Mouse (Mus musculus) layer of hippocampus, postnatal 25 days (tissue): ENCODE measurements around the gene Defb26. TPM values are rescaled to one million over a fixed set of nuclear protein-coding genes. Genes with fewer than 3 reads are reported as not detected.

Source experiments
- DNase-seq, 2 experiments: peaks; one replicate each; pipeline ENCODE4 v3.0.0; 2022; ENCODE audit warnings: mixed read lengths in 2 of 2, low spot score in 1 of 2; ENCODE audit errors: extremely low spot score in 1 of 2
- total RNA-seq, 2 experiments: library from RNA; stranded (reverse); gene quantifications; 2 replicates each; pipeline ENCODE4 v1.2.3; 2021

The Defb26 gene
- total RNA-seq, 2 experiments from 2014 or later, result not detected

- DNase-seq, result no peak
Observed at GRCm38 (mm10) chr2:152472434-152472833, 39.1 kb downstream of the Defb26 start.

- DNase-seq, result peak; percentile 29 to 70
Observed at GRCm38 (mm10) chr2:152470973-152471372, 40.5 kb downstream of the Defb26 start.

- DNase-seq, result no peak
Observed at GRCm38 (mm10) chr2:152464570-152465150, 46.8 kb downstream of the Defb26 start, which contains the start of gene Defb23. TSS of gene Defb23 (minus strand) at chr2:152464620.

GRCm38 (mm10) chr2:152459241-152459640 is 52.3 kb downstream of the Defb26 start:
- DNase-seq, result no peak

Other genes starting within 250 kb of the Defb26 start
- gene Tbc1d20, start 217.9 kb downstream of the Defb26 start, total RNA-seq, result 10 to 100 TPM; 56.1 to 58.2 TPM
- 100 to 1,000 TPM in 1 of 2 experiments, 10 to 100 TPM in 1; 96.3 to 110 TPM for gene Rbck1, start 179.0 kb downstream of the Defb26 start, total RNA-seq
- under 1 TPM; 0.23 to 0.39 TPM for gene Trib3, start 167.7 kb downstream of the Defb26 start, total RNA-seq
- gene Nrsn2, start 135.1 kb downstream of the Defb26 start, total RNA-seq, result 10 to 100 TPM; 60.6 to 76.6 TPM
- 10 to 100 TPM; 16.4 to 19.8 TPM for gene Sox12, start 113.6 kb downstream of the Defb26 start, total RNA-seq
- gene Zcchc3, start 96.7 kb downstream of the Defb26 start, total RNA-seq, result 10 to 100 TPM; 10.7 to 11.6 TPM
- gene 6820408C15Rik, start 96.1 kb downstream of the Defb26 start, total RNA-seq, result 1 to 10 TPM; 1.7 to 2.7 TPM
- gene Defb23, start 47.1 kb downstream of the Defb26 start, total RNA-seq, result not detected
- not detected for gene Defb20, start 34.6 kb downstream of the Defb26 start, total RNA-seq
- not detected for gene Defb22, start 21.6 kb downstream of the Defb26 start, total RNA-seq
- gene Defb28, start 6.6 kb upstream of the Defb26 start, total RNA-seq, result not detected
- gene Defb29, start 28.4 kb upstream of the Defb26 start, total RNA-seq, result not detected
- gene Gm17416, start 57.6 kb upstream of the Defb26 start, total RNA-seq, result not detected
- not detected for gene Defb21, start 61.1 kb upstream of the Defb26 start, total RNA-seq
- gene Defb19, start 68.6 kb upstream of the Defb26 start, total RNA-seq, result not detected
- not detected for gene Defb45, start 87.7 kb upstream of the Defb26 start, total RNA-seq
- gene Defb36, start 92.6 kb upstream of the Defb26 start, total RNA-seq, result not detected
- not detected for gene Defb25, start 111.4 kb upstream of the Defb26 start, total RNA-seq
- gene Rem1, start 115.3 kb upstream of the Defb26 start, total RNA-seq, result 1 to 10 TPM in 1 of 2 experiments, under 1 TPM in 1; 0.98 to 1.5 TPM
- gene H13, start 157.8 kb upstream of the Defb26 start, total RNA-seq, result 10 to 100 TPM; 78.4 to 81.8 TPM
- gene Mcts2, start 175.3 kb upstream of the Defb26 start, total RNA-seq, result 10 to 100 TPM; 21.2 to 22.8 TPM
- 10 to 100 TPM; 19.6 to 22.4 TPM for gene Id1, start 224.6 kb upstream of the Defb26 start, total RNA-seq
- gene Cox4i2, start 242.5 kb upstream of the Defb26 start, total RNA-seq, result 1 to 10 TPM; 2.0 to 2.7 TPM